ENCODE assay signal across 15 mouse cellular contexts in the genomic region with DNA sequence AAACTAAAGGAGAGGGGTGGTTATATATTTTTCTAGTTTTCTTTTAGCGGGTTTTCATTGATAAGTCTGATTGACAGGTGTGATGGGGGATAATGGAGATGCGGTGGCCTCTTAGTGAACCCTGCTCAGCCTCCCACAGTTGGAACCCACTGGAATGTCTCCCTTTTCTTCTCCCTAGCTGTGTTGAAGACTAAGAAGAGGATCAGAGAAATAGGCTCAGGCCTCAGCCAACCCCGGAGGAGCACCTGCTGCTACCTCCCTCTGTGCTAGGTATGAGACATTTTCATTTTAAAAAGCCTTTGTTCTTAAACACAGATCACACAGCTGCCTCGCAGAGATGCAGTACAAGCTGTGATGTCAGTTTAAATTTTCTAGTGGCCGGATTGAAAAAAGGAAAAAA.
DNase-seq lines count a peak whose midpoint lies in the region; ATAC-seq lines count a peak whose summit lies in the region.
"Had no signal": no experiment of that assay in that cellular context is flagged by ENCODE, and none has a peak within 500 bp of the region (broad histone marks: within the 10 kb centered on the region; RNA-seq: fewer than 3 reads in every experiment).

No protein-coding gene starts in this region.

- H3K36me3 ChIP-seq in kidney, embryonic 16.5 days (ENCODE audit: insufficient read depth, low read length): no peaks in the 10 kb centered on the region
- no peaks in the 10 kb centered on the region for H3K36me3 ChIP-seq in forebrain, embryonic 12.5 days (replicated peaks)
- no peaks in the 10 kb centered on the region for H3K36me3 ChIP-seq in midbrain, embryonic 16.5 days (ENCODE audit: control insufficient read depth, insufficient read depth, low read length)

- H3K27me3 ChIP-seq in kidney, embryonic 16.5 days (ENCODE audit: insufficient read depth, low read length): no peaks in the 10 kb centered on the region
- H3K27me3 ChIP-seq in forebrain, embryonic 12.5 days: no peaks in the 10 kb centered on the region
- H3K27me3 ChIP-seq in midbrain, embryonic 16.5 days (ENCODE audit: control insufficient read depth, insufficient read depth, low read depth, low read length): no peaks in the 10 kb centered on the region
- H3K27me3 ChIP-seq: Patski had no signal

- H3K4me1 ChIP-seq in kidney, embryonic 16.5 days (ENCODE audit: insufficient read depth, low read length): peaks cover 49% of the 10 kb centered on the region
- H3K4me1 ChIP-seq in forebrain, embryonic 12.5 days: peaks cover 38% of the 10 kb centered on the region
- peaks cover 9% of the 10 kb centered on the region for H3K4me1 ChIP-seq in midbrain, embryonic 16.5 days (ENCODE audit: control insufficient read depth, insufficient read depth, low read length)

- no peaks in the 10 kb centered on the region for H3K9me3 ChIP-seq in kidney, embryonic 16.5 days (ENCODE audit: low read length)
- H3K9me3 ChIP-seq in forebrain, embryonic 12.5 days: no peaks in the 10 kb centered on the region
- no peaks in the 10 kb centered on the region for H3K9me3 ChIP-seq in midbrain, embryonic 16.5 days (replicated peaks; ENCODE audit: control insufficient read depth, low read length, poor library complexity, severe bottlenecking)

- no peak for ATAC-seq in kidney, embryonic 16.5 days (ENCODE audit: low FRiP score, low TSS enrichment)
- 0 out of 2 replicates have a peak, but pooled peaks have one; percentile 42 for ATAC-seq in forebrain, embryonic 12.5 days (ENCODE audit: low FRiP score)
- ATAC-seq in midbrain, embryonic 16.5 days: peak; percentile 27; the same call in 1 of the 2 replicates
- no peak for ATAC-seq in granulocyte monocyte progenitor cell, adult 5-6 weeks (replicated peaks; ENCODE audit: poor library complexity, severe bottlenecking)
- ATAC-seq: liver, postnatal 0 days; Patski had no signal

- H3K9ac ChIP-seq in kidney, embryonic 16.5 days (replicated peaks; ENCODE audit: low read length): no peak overlapping the region
- no peak overlapping the region for H3K9ac ChIP-seq in forebrain, embryonic 12.5 days
- no peak overlapping the region for H3K9ac ChIP-seq in midbrain, embryonic 16.5 days (ENCODE audit: low read depth, low read length)
- H3K9ac ChIP-seq: liver, postnatal 0 days had no signal

- WGBS in kidney, embryonic 16.5 days: 52% methylated on average over 5 of the region's 5 CpGs
- WGBS in forebrain, embryonic 12.5 days: 16% methylated on average over 5 of the region's 5 CpGs
- 17% methylated on average over 5 of the region's 5 CpGs for WGBS in midbrain, embryonic 16.5 days

- H3K27ac ChIP-seq in kidney, embryonic 16.5 days (ENCODE audit: low read length): peak overlapping the region; percentile 90
- H3K27ac ChIP-seq in forebrain, embryonic 12.5 days: no peak overlapping the region
- peak overlapping the region; percentile 43; the same call in 1 of the 2 replicates for H3K27ac ChIP-seq in midbrain, embryonic 16.5 days (ENCODE audit: low read length)

- no peak overlapping the region for H3K4me2 ChIP-seq in kidney, embryonic 16.5 days (replicated peaks; ENCODE audit: low read depth, low read length)
- no peak overlapping the region for H3K4me2 ChIP-seq in forebrain, embryonic 12.5 days
- H3K4me2 ChIP-seq in midbrain, embryonic 16.5 days (ENCODE audit: low read length): no peak overlapping the region

- no peak overlapping the region for H3K4me3 ChIP-seq in kidney, embryonic 16.5 days (ENCODE audit: low read length)
- no peak overlapping the region for H3K4me3 ChIP-seq in forebrain, embryonic 12.5 days (replicated peaks)
- no peak overlapping the region for H3K4me3 ChIP-seq in midbrain, embryonic 16.5 days (ENCODE audit: low read depth, low read length)

- no peak for DNase-seq in kidney, adult 11 months
- DNase-seq in ZHBTc4 (ENCODE audit: low read depth, low spot score): peak; percentile 20
- no peak for DNase-seq in ovary, postnatal 10 days (ENCODE audit: low spot score)
- DNase-seq: adrenal gland, postnatal 10 days; cerebellum, postnatal 36 days; heart, adult 18-20 months; kidney, adult 8-10 months; liver, postnatal 0 days; right cerebral cortex, adult 18-20 months; thymus, postnatal 14 days had no signal

Comparison
In these comparisons a context has a peak if more than half of its experiments do, and no peak if none do; other contexts are left out.
1. ATAC-seq: peak in forebrain, embryonic 12.5 days (single experiment) and midbrain, embryonic 16.5 days (single experiment); none in kidney, embryonic 16.5 days (single experiment) and granulocyte monocyte progenitor cell, adult 5-6 weeks (single experiment).